Mouse (Mus musculus): ENCODE results near the gene Cdkl4.

Cdkl4 gene

DNA sequence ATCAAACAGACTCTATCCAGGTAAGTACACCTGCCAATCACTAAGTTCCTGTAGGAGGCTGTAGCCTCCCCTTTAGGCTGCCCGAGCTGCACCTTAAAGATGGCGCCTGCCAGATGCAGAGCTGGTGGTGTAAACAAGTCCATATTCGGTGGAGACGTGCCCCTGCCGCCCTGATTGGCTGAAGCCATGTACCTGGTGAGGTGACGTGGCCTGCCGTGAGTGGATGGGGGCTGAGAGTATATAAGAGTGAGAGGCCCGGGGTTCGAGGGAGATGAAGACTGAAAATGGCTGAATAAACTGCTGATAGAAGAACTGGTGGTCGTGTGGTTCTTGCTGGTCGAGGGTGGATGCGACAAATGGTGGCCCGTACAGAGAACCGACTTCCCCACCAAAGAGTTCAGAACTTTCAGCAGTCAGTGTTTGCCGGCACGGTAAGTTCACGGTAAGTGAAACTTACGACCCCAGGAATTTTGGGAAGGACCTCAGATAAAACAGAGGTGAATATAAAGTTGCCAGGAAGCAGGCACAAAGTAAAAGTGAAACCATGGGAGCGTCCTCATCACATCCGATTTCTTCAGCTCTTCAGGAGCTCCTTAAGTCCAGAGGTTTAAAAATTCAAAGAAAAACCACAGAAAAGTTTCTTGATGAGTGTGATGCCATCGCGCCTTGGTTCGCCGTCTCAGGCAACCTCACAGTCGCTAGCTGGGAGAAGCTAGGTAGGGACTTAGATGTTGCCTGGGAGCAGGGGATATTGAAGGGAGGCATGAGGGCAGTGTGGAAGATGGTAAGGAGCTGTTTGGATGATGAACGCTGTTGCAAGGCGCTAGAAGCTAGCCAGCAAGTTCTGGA, 13.6 kb downstream of the Cdkl4 start:
- WGBS = 93% methylated on average over 27 of the region's 27 CpGs

DNA sequence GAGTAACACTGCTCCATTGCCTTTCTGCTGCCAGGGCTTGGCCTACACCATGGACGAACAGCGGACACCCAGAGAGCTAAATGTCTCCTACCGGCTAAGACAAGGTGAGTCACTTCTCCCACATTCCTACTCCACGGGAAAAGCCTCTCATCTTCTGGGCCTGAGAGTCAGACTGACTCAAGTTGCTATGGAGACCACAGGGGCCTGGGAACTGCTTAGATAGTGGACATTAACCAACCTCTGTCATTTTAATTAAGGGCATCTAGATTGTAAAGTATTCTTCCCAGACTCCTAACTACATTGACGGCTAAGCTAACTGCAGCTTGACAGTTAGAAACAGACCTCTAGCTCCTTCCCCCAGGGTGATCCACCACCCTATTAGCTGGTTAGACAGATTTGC, 14.8 kb downstream of the Cdkl4 start:
- WGBS = 76% methylated on average over 5 of the region's 5 CpGs

DNA sequence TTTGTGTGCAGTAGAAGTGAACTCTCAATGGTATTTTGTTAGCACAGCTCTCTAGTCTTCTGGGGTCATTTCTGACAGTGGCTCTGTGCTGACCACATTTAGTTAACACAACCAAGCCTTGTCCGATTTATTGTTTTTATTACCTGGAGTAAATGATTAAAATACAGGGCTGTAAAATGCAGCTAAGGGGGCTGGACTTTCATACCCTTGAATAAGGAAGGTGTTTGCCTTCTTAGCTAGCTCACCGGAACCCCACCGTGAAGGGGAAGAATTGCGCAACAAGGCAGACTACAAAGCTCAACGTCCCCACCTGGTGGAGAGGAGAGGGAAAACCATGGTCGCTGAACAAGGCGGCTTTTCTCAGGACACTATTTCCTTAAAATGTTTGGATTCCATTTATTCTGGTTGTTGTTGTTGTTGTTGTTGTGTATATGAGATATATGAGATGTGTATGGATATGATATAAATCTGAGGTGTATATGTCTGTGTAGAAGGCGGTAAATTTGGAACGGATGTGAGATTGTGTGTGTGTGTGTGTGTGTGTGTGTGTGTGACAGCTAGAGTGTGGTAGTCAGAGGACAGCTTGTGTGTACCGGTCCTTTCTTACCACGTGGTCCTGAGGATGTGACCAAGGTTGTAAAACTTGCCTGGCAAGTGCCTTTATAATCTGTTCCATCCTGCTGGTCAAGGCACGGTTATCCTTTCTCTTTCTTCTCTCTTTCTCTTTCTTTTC, 16.8 kb downstream of the Cdkl4 start:
- WGBS = 18% methylated on average over 12 of the region's 12 CpGs

DNA sequence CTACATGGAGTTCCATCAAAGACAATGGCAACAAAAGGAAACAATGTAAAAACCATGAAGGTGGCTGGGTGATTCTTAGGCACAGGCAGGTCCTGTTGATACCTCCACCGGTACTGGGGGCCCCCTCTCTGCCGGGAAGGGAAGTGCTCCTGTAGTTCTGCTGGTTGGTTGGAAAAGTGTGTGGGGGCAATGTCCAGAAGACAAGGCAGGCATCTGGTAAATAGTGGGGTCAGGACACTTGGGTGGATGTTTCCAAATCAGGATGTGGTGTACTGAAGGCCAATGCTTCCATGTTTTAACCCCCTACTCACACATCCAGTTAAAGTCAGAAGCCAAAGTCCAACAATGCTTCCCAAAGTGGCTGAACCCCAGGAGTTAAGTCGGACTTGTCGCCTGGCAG, 17.9 kb downstream of the Cdkl4 start:
- 82% methylated on average over 4 of the region's 4 CpGs for WGBS

DNA sequence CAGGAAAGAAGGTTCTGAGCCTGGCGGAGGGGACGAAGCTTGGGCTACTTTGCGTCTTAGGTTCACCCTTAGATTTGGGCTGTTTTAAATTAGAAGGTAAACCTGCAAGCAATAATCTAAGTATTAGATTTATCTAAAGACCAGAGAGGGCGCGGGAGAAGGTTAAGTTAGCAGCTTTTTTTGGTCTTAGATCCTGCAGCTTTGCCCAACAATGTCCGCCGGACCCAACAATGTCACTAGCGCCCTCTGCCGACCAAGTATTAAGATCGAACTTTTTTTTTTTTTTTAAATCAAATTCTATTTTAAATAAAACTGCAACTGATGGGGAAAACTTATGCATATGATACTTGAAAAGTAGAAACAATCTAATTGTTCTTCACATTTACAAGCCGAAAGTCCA, 18.6 kb downstream of the Cdkl4 start:
- 35% methylated on average over 11 of the region's 11 CpGs for WGBS

DNA sequence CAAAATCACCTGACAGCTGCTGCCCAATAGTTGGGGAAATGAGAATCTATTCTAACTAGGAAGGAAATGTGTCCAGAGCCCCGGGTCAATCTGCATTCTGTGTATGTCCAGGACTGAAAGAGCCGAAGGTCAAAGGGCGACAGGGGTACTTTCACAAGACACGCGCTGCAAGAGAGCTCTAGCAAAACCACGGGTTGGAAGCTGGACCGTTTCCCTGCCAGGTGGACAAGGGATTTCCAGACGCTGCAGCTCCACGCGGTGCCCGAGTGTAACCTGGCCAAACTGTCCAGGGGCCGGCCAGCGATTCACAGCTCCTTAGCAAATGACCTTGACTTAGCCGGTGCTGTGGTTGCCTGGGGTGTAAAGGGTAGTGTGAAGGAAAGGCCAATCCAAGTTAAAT, 19.0 kb downstream of the Cdkl4 start:
- WGBS = 84% methylated on average over 14 of the region's 14 CpGs

DNA sequence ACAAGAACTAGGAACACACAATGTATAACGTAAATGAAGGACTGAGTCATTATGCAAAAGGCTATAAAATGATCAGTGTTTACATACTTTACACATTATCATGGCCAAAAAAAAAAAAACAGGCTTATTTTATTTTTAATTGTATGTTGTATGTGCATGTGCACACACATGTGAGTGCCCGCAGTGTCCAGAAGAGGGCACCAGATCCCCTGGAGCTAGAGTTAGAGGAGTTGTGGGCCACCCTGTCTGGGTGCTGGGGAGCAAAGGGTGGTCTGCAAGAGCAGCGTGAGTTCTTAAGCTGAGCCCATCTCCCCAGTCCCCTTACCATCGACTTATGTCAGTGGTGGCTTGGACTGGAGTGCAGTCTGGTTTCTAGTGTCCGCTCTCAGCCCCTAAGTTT, 20.2 kb downstream of the Cdkl4 start:
- WGBS = 97% methylated on average over 5 of the region's 5 CpGs

DNA sequence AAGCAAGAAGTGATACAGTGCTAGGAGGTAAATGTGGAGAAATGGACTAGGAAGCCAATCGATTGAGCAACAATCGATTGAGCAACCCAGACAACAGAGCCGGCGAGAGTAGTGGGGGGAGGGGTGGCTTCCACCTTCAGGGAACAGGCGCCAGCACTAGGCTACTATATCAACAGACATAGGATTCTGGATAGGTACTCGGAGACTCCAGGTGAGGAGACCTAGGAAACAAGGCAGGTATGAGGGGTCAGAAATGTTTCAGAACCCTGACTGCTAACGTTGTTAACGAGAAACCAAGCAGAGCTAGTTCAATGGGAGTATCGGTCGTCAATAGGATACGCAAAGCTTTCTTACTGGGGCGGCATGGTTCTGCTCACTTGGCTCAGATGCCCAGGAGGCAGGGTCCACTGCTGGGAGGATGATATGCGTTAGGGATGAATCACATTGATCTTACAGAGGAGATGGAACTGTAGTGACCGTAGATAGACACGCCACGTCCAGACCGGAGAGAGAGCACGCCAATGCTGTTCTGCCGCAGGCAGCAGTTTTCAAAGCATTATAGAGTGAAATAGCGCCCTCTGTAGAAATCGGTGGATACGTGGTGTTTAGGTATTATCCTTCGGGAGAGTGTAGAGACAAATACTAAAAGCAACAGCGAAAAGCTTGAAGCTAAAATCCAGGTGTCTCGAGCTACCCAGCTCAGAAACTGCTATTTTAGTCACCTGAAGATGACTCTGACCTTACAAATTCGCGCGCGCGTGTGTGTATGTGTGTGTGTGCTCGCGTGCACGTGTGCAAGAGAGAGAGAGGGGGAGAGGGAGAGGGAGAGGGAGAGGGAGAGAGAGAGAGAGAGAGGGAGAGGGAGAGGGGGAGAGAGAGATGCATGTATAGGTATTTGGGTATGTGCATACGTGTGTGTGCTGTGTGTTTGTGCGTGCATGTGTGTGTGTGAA, 24.0 kb downstream of the Cdkl4 start:
- WGBS = 6% methylated on average over 35 of the region's 35 CpGs

DNA sequence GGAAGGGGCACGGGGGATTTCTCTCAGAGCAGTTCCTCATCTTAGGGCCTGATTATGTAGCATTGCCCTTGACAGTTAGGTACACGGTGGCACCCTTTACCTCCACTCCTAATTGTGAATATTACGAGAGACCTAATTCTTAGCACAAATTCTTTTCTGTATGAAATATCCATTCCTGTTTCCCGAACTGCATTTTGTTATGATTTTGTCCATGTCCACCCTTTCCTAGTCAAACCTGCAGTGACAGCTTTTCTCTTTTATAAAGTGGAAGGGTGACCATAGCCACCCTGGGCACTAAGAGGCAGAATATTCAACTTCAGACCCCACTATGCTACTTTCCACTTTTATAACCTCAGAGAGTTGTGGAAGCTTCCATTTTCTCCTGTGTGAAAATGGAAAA, 25.0 kb downstream of the Cdkl4 start:
- 78% methylated on average over 4 of the region's 4 CpGs for WGBS

DNA sequence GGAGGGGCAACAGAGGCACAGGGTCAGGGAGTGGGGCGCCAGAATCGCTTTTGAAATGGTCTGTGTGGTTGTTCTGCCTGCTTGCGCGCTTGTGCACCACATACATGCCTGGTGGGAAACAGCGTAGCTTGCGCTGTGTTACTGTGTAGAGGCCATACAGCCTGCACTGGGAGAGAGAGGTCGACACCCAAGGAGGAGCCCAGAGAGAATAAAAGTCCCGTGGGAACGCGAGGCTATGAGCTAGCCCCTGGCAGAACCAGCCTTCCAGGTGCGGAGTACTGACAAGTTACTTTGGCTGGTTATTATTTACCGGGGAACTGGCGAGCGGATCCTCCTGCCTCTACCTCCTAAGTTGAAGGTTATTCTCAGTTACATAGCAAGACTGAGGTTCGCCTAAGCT, 26.6 kb downstream of the Cdkl4 start:
- WGBS = 85% methylated on average over 15 of the region's 15 CpGs

DNA sequence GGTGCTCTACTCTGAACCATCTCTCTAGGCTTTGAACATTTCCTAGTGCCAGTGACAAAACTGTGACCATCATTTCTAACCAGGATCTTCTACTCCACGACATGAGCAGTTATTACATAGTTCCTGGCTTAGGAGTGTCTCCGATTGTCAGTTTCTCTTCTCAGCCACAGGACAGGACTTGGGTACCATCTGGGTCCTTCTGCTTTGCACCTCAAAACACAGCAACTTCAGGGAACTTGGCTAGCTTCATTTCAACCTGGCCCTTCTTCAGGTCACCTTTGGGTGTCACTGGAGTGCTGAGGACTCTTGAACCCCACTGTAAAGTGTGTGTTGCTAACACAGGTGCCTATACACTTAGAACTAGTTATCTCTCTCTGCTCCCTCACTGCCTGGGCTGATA, 30.8 kb downstream of the Cdkl4 start:
- 86% methylated on average over 2 of the region's 2 CpGs for WGBS

DNA sequence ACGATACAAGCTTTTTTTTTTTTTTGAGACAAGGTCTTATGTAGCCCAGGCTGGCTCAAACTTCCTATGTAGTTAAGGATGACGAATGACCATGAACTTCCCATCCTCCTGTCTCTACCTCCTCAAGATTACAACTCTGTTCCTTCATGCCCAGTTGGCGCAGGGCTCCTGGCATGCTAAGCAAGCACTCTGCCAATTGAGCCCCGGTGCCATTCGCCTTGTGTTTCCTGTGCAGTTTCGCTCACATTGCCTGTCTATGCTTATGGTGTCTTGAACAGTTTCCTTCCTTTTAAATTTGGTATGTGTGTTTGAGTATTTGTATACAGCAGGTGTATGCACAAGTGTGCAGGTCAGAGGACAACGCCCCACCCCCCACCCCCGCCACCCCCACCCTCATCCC, 31.4 kb downstream of the Cdkl4 start:
- WGBS = 79% methylated on average over 8 of the region's 8 CpGs

DNA sequence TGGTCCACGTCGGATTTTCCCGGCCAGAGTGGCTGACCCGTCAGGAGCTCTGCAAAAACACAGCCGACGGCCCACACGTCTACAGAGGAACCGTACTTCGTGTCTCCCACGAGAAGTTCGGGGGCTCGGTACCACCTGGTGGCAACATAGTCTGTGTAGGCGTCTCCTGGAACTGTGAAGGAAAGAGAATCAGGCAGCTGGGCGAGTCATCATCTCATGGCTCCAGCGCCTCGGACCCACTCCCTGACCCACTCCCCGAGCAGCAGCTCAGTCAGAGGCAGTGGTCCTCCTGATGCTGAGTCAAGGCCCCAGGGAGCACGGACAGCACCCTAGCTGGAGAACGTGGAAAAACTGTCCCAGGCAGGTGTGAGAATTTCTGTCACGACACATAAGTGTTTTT, 34.0 kb downstream of the Cdkl4 start:
- 74% methylated on average over 20 of the region's 20 CpGs for WGBS

DNA sequence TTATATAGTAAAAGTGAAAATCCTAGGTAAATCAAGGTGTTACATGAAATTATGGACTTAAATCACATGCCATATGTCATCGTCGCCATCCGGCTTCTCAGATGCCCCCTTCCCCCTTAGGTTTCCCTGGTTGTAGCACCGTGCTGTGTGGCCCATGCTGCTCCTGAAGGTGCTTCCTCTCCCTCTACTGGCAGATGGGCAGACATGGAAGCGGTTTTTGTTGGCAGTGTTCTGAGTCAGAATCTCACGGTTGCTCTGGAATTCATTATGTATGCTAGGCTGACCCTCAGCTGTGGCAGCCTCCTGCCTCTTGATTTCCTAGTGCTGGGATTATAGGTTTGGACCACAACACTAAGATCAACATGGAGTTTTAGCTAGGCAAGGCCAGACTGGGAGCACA, 40.5 kb downstream of the Cdkl4 start:
- 65% methylated on average over 6 of the region's 6 CpGs for WGBS

DNA sequence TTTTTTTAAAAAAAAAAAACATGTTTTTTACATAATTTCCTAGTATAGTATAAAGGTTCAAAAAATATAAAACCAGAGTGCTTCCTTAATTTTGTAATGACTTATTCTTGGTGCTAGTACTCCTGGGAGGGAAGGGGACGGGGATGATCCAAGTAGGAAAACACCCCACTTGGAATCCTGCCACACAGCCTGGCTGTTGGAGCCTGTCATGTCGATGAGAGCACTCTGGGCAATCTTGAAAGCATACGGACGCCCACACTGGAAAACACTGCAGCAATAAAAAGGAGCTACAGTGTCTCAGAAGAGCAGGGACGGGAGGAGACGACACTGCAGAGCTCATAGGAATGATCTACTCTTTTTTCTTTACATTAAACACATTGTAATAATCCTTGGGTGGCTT, 42.0 kb downstream of the Cdkl4 start:
- 28% methylated on average over 6 of the region's 6 CpGs for WGBS

DNA sequence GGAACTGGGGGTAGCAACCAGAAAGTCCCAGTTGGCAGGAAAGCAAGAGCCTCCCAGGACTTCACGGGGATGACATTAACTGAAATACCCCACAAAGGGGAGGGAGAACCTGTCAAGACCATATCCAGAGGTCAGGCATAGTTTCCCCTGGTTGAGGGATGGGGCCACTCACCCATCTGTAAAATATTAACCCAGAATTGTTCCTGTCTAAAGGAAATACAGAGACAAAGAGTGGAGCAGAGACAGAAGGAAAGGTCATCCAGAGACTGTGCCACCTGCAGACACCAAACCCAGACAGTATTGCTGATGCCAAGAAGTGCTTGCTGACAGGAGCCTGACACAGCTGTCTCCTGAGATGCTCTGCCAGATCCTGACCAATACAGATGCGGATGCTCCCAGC, 46.3 kb downstream of the Cdkl4 start:
- 72% methylated on average over 2 of the region's 2 CpGs for WGBS

DNA sequence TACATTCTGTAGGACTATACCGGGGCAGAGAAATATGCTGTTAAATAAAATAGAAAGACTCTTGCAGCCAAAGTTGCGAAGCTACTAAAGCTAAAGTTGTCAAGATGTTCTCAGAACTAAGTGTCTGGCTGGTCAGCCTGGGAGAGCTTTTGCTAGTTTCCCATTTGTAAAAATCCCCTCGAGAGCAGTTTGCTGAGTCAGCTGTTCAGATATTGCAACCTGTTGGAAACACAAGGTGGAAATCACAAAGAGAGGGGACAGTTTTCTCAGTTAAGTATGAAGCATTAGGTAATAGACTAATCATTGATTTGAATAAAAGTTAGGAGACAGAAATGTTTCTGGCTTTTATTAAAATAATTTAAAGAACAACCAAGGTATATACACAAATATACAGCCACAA, 54.4 kb downstream of the Cdkl4 start:
- 74% methylated on average over 3 of the region's 3 CpGs for WGBS

DNA sequence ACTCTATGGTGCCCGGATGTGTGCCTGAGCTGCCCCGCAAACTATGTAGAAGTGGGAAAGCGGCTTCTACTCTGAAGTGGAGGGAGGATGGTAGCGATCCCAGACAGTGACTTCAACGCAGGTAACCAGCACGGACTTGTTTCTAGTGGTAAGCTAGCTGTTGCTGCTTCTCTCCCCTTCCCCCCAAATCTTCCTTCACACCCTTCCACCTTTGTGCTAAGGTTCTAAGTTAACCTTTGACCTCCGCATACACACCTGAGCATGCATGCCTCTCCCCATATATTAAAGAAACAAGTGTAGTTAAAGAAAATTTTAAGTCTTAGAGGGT, 55.4 kb downstream of the Cdkl4 start:
- 75% methylated on average over 7 of the region's 7 CpGs for WGBS

DNA sequence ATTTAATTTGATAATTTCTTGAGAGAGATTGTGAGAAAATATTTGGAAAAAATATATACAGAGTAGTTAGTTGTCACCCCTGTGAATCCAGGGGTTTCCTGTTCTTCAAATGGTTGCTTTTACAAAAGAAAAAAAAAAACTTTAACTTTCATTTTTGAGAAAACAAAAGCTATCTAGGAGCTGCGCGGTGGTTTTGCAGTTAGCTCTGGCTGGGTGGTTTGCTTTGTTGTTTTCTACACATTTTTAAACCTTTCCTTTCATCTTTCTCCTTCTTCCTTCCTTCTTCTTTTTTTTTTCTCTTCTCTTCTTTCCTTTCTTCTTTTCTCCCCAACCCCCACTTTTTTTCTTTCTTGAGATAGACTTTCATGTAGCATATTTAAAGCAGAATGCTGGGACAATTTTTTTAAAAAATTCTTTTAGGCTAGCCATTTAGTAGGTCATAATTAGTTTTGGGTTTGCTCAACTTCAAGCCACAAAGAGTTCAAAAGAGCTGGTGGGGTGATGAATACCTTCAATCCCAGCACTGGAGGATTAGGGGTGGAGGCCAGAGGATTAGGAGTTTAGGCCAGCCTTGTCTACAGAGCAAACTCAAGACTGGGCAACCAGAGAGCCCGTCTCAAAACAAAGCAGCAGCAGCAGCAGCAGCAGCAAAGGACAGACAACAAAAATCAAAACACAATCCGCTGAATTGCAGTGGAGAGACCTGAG, 55.9 kb downstream of the Cdkl4 start:
- 56% methylated on average over 4 of the region's 4 CpGs for WGBS

DNA sequence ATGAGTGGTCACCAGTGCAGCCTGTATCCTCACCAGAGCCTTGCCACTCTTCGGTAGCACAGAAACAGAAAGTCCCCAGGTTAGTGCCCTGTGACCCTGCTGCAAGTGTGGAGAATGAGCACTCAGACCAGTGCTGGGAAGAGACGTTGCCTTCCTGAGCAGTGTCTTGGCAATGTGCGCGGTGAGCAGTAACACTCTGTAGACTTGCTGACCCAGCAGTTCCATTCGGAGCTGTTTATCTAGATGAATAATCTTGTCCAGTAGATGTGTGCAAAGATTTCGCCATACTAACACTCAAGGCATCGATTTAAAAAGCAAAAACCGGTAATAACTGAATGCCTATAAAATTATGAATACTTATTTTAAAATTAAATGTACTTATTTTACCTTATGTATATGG, 57.1 kb downstream of the Cdkl4 start:
- 80% methylated on average over 8 of the region's 8 CpGs for WGBS

DNA sequence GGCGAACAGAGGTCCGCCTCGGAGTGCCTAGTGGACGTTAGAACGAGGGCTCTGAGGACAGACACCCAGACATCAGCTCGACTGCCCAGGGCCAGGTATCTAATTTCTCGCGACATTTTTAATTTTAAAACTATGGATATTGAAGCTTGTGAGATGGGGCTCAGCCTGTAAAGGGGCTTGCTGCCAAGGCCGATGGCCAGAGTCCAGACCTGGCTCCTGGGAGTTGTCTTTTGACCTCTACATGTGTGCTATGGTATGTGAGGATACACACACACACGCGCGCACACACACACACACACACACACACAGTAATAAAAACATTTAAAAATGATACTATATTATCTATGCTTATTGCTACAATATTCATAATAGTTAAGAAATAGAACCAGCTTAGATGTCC, 58.8 kb downstream of the Cdkl4 start:
- WGBS = 94% methylated on average over 12 of the region's 12 CpGs

DNA sequence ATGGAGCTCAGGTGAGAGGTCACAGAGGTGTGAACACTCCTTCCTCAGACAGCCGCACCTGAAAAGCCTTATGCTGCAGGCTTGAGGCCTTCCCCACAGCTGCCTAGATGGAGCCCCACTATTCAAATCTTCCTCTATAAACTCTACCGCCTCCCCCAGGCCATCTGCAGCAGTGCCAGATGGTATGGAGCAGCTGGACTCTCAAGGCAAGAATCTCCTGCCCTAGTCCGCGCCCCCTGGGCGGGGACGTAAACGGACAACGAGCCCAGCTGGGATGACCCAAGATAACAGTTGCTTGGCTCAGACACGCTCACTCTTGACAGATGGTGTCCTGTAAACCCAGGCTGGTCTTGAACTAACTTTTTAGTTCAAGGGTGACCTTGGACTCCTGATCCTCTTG, 60.4 kb downstream of the Cdkl4 start:
- 88% methylated on average over 9 of the region's 9 CpGs for WGBS
